Mouse (Mus musculus) inflammation-experienced regulatory T-cells, adult 6 months (primary cell): ENCODE data around the gene Mterf1b. TPM values are rescaled to one million over a fixed set of nuclear protein-coding genes. Genes with fewer than 3 reads are reported as not detected.

Source experiments
- ATAC-seq: one replicate; pipeline ENCODE4 v1.8.0; 2017
- polyA plus RNA-seq, 3 experiments: library from polyadenylated mRNA; unstranded; fragments of 100-300 nt; shearing (Covaris generic); gene quantifications; one replicate each; pipeline ENCODE4 v1.2.1; 2017

Mterf1b gene
- polyA plus RNA-seq, 3 experiments from 2014 or later, result 10.9 to 16.7 (median 12.4) TPM

DNA sequence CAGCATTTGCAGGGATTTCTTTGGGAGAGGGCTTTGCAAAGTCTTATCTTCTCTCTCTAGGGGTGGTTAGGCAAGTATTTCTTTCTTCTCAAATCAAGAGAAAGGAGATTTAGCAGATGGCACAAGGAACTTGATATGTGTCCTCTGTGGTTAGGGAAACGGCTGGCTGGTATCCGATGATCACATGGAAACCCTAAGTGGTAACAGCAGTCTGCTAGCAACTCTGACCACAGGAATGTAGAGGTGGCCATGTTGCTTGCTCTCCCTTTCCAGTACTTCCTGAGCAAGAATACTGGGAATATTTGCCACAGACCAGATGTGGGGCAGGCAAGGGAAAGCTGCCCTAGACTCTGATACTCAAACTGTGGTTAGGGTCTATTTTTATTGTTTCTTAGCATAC is 53.9 kb downstream of the Mterf1b start:
- ATAC-seq, result no peak

Other genes with a start within 250 kb of the Mterf1b start
- gene Cyp51, start 87.6 kb upstream of the Mterf1b start, polyA plus RNA-seq, result 10 to 100 TPM; 36.8 to 62.9 (median 53.1) TPM